Mouse (Mus musculus) intestine, embryonic 15.5 days (tissue): Measurements from ENCODE around the gene Tm9sf2. TPM values are rescaled to one million over a fixed set of nuclear protein-coding genes. Genes with fewer than 3 reads are reported as not detected.
A peak's percentile ranks its signal among the peaks of the same experiment; 100 is the strongest.

ENCODE experiments used
- ATAC-seq: fragments of 200-750 bp; cut with Nextera tagmentation; 2 replicates; pipeline ENCODE4 v1.8.0; 2017; ENCODE audit warnings: moderate TSS enrichment, moderate library complexity
- H3K27ac ChIP-seq: fragments of 300-500 bp; sonication (generic); 2 replicates; pipeline ENCODE4 v1.5.1; 2015; ENCODE audit warnings: mild to moderate bottlenecking, inconsistent platforms
- H3K27me3 ChIP-seq: fragments of 300-500 bp; sonication (generic); replicated peaks from 2 replicates; pipeline ENCODE4 v1.6.1; 2015; ENCODE audit warnings: inconsistent platforms
- H3K36me3 ChIP-seq: fragments of 300-500 bp; sonication (generic); 2 replicates; pipeline ENCODE4 v1.6.1; 2015; ENCODE audit warnings: inconsistent platforms
- H3K4me1 ChIP-seq: fragments of 300-500 bp; sonication (generic); replicated peaks from 2 replicates; pipeline ENCODE4 v1.6.1; 2015; ENCODE audit warnings: inconsistent platforms
- H3K4me2 ChIP-seq: fragments of 300-500 bp; sonication (generic); replicated peaks from 2 replicates; pipeline ENCODE4 v1.6.1; 2015; ENCODE audit warnings: mild to moderate bottlenecking, inconsistent platforms
- H3K4me3 ChIP-seq: fragments of 300-500 bp; sonication (generic); replicated peaks from 2 replicates; pipeline ENCODE4 v1.5.1; 2015; ENCODE audit warnings: inconsistent platforms
- H3K9ac ChIP-seq: fragments of 300-500 bp; sonication (generic); 2 replicates; pipeline ENCODE4 v1.6.1; 2015; ENCODE audit warnings: inconsistent platforms
- H3K9me3 ChIP-seq: fragments of 300-500 bp; sonication (generic); 2 replicates; pipeline ENCODE4 v1.6.1; 2016; ENCODE audit warnings: inconsistent platforms
- WGBS: fragments of 180-500 bp; shearing (Covaris S2); methylation state at CpG from one replicate; pipeline ENCODE4 v1.1.7; 2015; 5-methylcytosine and 5-hydroxymethylcytosine counted together
- polyA plus RNA-seq: library from polyadenylated mRNA; unstranded; fragments of >200 nt; fragmentation: Nextera tagmentation; extraction: Ambion mirVana; gene quantifications from 2 replicates; pipeline ENCODE4 v1.2.1, GENCODE M21; 2015

Tm9sf2 gene
- polyA plus RNA-seq, 1 experiment from 2014 or later: 273 TPM

GRCm38 (mm10) chr14:122183974-122184373, 77.1 kb downstream of the Tm9sf2 start:
- Histone ChIP-seq H3K4me3 (no peak overlapping the region), H3K9me3 (no peaks in the 10 kb centered on the region), H3K27ac (no peak overlapping the region), H3K4me1 (no peaks in the 10 kb centered on the region), H3K36me3 (no peaks in the 10 kb centered on the region), H3K27me3 (no peaks in the 10 kb centered on the region), H3K4me2 (no peak overlapping the region), H3K9ac (no peak overlapping the region)
- 67% methylated on average over 11 of the region's 11 CpGs for WGBS
- ATAC-seq: no peak

- no peaks in the 10 kb centered on the region for H3K27me3 ChIP-seq
- 89% methylated on average over 5 of the region's 5 CpGs for whole genome bisulfite sequencing
- no peaks in the 10 kb centered on the region for H3K36me3 ChIP-seq
- no peaks in the 10 kb centered on the region for H3K9me3 ChIP-seq
- H3K4me1 ChIP-seq: no peaks in the 10 kb centered on the region
- no peak for ATAC-seq
- H3K27ac ChIP-seq: no peak overlapping the region
- H3K4me3 ChIP-seq: no peak overlapping the region
- H3K4me2 ChIP-seq: no peak overlapping the region
- no peak overlapping the region for H3K9ac ChIP-seq
These were observed 81.4 kb downstream of the Tm9sf2 start for GRCm38 (mm10) chr14:122188250-122188649.

DNA sequence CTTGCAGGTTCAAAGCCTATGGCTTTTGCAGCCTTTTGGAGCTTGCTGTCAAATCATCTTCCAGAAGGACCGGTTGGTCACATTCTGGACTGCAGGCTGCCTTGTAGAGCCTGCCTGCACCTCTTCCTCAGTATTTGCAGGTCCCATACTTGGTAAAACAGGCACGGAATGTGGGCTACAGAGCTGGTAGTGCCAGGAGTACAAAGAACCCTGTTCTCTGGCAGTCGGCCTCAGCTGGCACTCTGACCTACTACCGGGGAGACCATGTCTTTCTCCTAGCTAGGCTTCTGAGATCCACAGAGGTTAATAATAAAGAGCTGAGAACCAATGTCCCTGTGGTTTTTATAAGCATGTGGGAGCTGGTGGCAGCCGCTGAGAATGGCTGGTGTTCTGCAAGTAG, 83.1 kb downstream of the Tm9sf2 start:
- H3K4me1 ChIP-seq: no peaks in the 10 kb centered on the region
- H3K4me2 ChIP-seq: no peak overlapping the region
- ATAC-seq: no peak
- 78% methylated on average over 5 of the region's 5 CpGs for WGBS
- H3K9me3 ChIP-seq: no peaks in the 10 kb centered on the region
- H3K4me3 ChIP-seq: no peak overlapping the region
- H3K27ac ChIP-seq: no peak overlapping the region
- H3K27me3 ChIP-seq: no peaks in the 10 kb centered on the region
- no peak overlapping the region for H3K9ac ChIP-seq
- no peaks in the 10 kb centered on the region for H3K36me3 ChIP-seq

- Histone ChIP-seq H3K4me3 (no peak overlapping the region), H3K36me3 (no peaks in the 10 kb centered on the region), H3K9ac (no peak overlapping the region), H3K27me3 (no peaks in the 10 kb centered on the region), H3K4me1 (no peaks in the 10 kb centered on the region), H3K4me2 (no peak overlapping the region), H3K27ac (no peak overlapping the region), H3K9me3 (no peaks in the 10 kb centered on the region)
- no peak for ATAC-seq
- 25% methylated on average over 2 of the region's 2 CpGs for WGBS
These were observed 83.7 kb downstream of the Tm9sf2 start for GRCm38 (mm10) chr14:122190527-122190926.

DNA sequence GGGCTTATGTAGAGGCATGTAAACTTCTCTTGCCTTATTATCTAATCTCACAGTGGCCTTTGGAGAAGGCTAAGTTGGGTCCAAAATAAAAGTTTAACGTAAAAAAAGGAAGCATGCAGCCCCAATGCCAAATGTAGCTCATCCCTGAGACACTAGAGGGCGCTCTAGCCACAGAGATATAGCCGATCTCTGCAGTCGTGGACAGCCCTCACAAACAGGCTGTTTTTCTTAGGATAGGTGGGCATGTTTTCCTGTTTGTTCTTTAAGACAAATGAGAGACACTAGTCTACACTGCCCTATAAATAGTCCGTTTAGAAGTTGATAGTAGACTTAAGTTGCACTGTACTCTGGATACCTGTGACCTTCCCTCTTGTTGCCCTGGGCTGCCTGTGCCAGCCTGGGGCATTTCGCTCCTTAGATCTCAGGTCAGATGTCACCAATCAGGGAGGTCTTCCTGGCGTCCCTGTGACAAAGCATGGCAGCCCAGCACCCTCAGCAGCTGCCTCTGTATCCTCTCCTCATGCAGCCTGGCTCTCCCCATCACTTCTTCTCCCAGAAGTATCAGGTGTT, 84.2 kb downstream of the Tm9sf2 start:
- no peak overlapping the region for H3K9ac ChIP-seq
- no peaks in the 10 kb centered on the region for H3K36me3 ChIP-seq
- H3K27ac ChIP-seq: no peak overlapping the region
- H3K4me3 ChIP-seq: no peak overlapping the region
- H3K9me3 ChIP-seq: no peaks in the 10 kb centered on the region
- peak; percentile 42; the same call in 1 of the 2 replicates for ATAC-seq
- H3K4me1 ChIP-seq: no peaks in the 10 kb centered on the region
- WGBS: 15% methylated on average over 7 of the region's 7 CpGs
- no peaks in the 10 kb centered on the region for H3K27me3 ChIP-seq
- H3K4me2 ChIP-seq: no peak overlapping the region

DNA sequence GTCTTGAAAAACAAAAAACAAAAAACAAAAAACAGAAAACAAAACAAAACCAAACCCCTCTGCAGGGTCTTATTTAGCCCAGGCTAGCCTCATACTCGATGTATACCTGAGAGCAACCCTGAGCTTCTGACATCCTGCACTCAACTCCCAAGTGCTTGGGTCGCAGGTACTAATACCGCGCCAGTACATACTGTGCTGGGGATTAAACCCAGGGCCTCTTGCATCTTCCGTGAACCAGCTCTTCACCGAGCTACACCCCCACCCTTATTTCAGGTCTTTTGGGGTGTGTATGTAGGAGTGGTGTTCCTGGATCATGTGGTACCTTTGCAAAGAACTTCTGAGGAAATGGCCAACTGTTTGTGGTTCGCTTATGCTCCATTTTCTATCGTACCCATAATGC, 87.8 kb downstream of the Tm9sf2 start:
- Histone ChIP-seq H3K27ac (no peak overlapping the region), H3K9ac (no peak overlapping the region), H3K4me3 (no peak overlapping the region), H3K36me3 (no peaks in the 10 kb centered on the region), H3K4me1 (no peaks in the 10 kb centered on the region), H3K27me3 (no peaks in the 10 kb centered on the region), H3K9me3 (no peaks in the 10 kb centered on the region), H3K4me2 (no peak overlapping the region)
- ATAC-seq: 0 out of 2 replicates have a peak, but pooled peaks have one; percentile 15
- WGBS: 96% methylated on average over 8 of the region's 8 CpGs

DNA sequence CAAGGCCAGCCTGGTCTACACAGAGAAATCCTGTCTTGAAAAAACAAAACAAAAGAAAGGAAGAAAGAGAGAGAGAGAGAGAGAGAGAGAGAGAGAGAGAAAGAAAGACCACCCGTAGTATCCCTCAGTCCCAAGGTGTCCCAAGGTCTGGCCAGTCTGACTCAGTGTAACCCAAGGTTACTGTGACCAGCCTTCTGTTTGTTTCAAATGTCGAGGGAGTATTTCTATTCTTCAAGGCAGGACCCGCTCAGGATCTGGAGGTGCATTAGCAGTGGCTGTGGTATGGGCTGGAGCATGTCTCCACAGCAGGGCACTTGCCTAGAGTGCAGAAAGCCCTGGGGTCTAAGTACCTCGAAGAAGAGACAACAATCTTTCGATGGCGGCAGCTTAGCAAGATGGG, 90.0 kb downstream of the Tm9sf2 start:
- 83% methylated on average over 6 of the region's 6 CpGs for WGBS
- no peak overlapping the region for H3K4me3 ChIP-seq
- no peaks in the 10 kb centered on the region for H3K9me3 ChIP-seq
- no peak overlapping the region for H3K27ac ChIP-seq
- no peaks in the 10 kb centered on the region for H3K36me3 ChIP-seq
- no peaks in the 10 kb centered on the region for H3K4me1 ChIP-seq
- no peak overlapping the region for H3K9ac ChIP-seq
- H3K27me3 ChIP-seq: no peaks in the 10 kb centered on the region
- ATAC-seq: no peak
- H3K4me2 ChIP-seq: no peak overlapping the region

- Histone ChIP-seq H3K36me3 (no peaks in the 10 kb centered on the region), H3K4me3 (no peak overlapping the region), H3K9me3 (no peaks in the 10 kb centered on the region), H3K27ac (no peak overlapping the region), H3K4me1 (no peaks in the 10 kb centered on the region), H3K27me3 (no peaks in the 10 kb centered on the region), H3K9ac (no peak overlapping the region), H3K4me2 (no peak overlapping the region)
- ATAC-seq: no peak
- whole genome bisulfite sequencing: 83% methylated on average over 14 of the region's 14 CpGs
These were observed 93.5 kb downstream of the Tm9sf2 start for GRCm38 (mm10) chr14:122200247-122200885.

DNA sequence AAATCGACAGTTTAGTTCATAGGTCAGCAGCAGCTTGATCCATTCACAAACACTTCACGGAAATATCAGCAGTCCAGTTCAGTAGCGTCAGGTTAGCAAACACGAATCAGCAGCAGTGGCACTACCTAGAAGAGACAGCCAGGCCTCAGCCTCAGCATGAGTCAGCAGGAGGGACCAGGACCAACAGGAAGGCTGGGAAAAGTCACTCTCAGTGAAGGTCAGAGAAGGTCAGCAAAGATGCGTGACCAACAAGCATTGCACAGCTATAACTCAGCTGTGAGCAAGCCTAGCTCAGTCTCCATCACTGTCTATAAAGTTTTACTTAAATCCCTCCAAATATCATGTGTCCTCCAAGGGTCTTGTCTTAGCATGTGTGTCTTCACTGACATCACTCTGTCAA, 102.3 kb downstream of the Tm9sf2 start:
- H3K4me1 ChIP-seq: no peaks in the 10 kb centered on the region
- H3K36me3 ChIP-seq: no peaks in the 10 kb centered on the region
- H3K27ac ChIP-seq: no peak overlapping the region
- no peak overlapping the region for H3K4me3 ChIP-seq
- H3K9me3 ChIP-seq: no peaks in the 10 kb centered on the region
- no peak overlapping the region for H3K9ac ChIP-seq
- no peaks in the 10 kb centered on the region for H3K27me3 ChIP-seq
- 53% methylated on average over 5 of the region's 5 CpGs for WGBS
- H3K4me2 ChIP-seq: no peak overlapping the region
- ATAC-seq: no peak

Other genes starting within 250 kb of the Tm9sf2 start
- 59.3 and 61.1 TPM in 2 replicates for gene Ubac2, start 228.4 kb upstream of the Tm9sf2 start, polyA plus RNA-seq
- gene Gpr18, start 191.3 kb upstream of the Tm9sf2 start, polyA plus RNA-seq: 0.29 and 0.34 TPM in 2 replicates
- gene Gpr183, start 141.8 kb upstream of the Tm9sf2 start, polyA plus RNA-seq: 3.7 TPM in 2 replicates
- gene Timm8a2, start 72.4 kb upstream of the Tm9sf2 start, polyA plus RNA-seq: not detected in 2 replicates
- gene Clybl, start 74.7 kb downstream of the Tm9sf2 start, polyA plus RNA-seq: 29.5 and 33.7 TPM in 2 replicates